Comparison of ENCODE assay signal across 25 mouse cellular contexts in the genomic region with DNA sequence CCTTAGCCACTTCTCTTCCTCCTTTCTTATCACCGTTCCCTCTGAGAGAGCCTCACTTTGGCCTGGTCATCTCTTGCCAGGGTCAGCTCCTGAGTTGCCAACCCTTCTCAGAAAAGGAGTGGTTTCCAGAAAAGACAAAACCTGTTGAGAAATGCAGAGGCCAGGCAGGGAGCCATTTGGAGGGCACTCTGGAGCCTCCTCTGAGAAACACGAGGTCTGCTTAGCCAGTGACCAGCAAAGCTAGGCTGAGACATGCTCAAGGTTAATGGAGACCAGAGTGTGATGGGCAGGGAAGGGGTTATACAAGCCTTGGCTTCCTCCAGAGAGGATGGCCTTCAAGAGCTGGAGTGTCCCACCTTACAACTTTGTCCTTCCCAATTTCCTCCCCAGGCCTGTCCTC.
DNase-seq lines count a peak whose midpoint lies in the region; ATAC-seq lines count a peak whose summit lies in the region.
"Had no signal": no experiment of that assay in that cellular context is flagged by ENCODE, and none has a peak within 500 bp of the region (broad histone marks: within the 10 kb centered on the region; RNA-seq: fewer than 3 reads in every experiment).

No protein-coding gene starts in this region.

- H3K36me3 ChIP-seq in heart, embryonic 13.5 days = no peaks in the 10 kb centered on the region
- H3K36me3 ChIP-seq: embryonic facial prominence, embryonic 12.5 days; embryonic facial prominence, embryonic 15.5 days; hindbrain, embryonic 10.5 days; hindbrain, embryonic 13.5 days had no signal

- ATAC-seq in heart, embryonic 13.5 days (ENCODE audit: extremely low read depth, insufficient number of reproducible peaks, low FRiP score, low TSS enrichment) = no peak
- ATAC-seq: activated CD4-positive, CD25-positive, alpha-beta regulatory T cell, adult 4 months; forebrain, embryonic 14.5 days; forebrain, postnatal 0 days; hindbrain, postnatal 0 days; inflammation-experienced regulatory T-cells, adult 6 months; intestine, embryonic 16.5 days had no signal

- no peaks in the 10 kb centered on the region for H3K27me3 ChIP-seq in heart, embryonic 13.5 days (replicated peaks)
- H3K27me3 ChIP-seq: embryonic facial prominence, embryonic 12.5 days; embryonic facial prominence, embryonic 15.5 days; hindbrain, embryonic 13.5 days had no signal

- intact Hi-C loops in heart, postnatal 10 days (cut with DNase I) = no loop called here
- intact Hi-C loops in left cerebral cortex, postnatal 25 days (cut with DNase I) = no loop called here

- H3K4me1 ChIP-seq in heart, embryonic 13.5 days = peaks cover 26% of the 10 kb centered on the region
- H3K4me1 ChIP-seq: embryonic facial prominence, embryonic 12.5 days; embryonic facial prominence, embryonic 15.5 days; hindbrain, embryonic 13.5 days had no signal

- no peak overlapping the region for H3K4me3 ChIP-seq in heart, embryonic 13.5 days
- H3K4me3 ChIP-seq: embryonic facial prominence, embryonic 12.5 days; embryonic facial prominence, embryonic 15.5 days; gastrocnemius, adult 2 months; hindbrain, embryonic 10.5 days; hindbrain, embryonic 13.5 days had no signal

- H3K4me2 ChIP-seq in heart, embryonic 13.5 days = no peak overlapping the region
- H3K4me2 ChIP-seq: embryonic facial prominence, embryonic 12.5 days; embryonic facial prominence, embryonic 15.5 days; hindbrain, embryonic 13.5 days had no signal

- DNase-seq in adrenal gland, adult 2 months = peak; percentile 65
- DNase-seq in adrenal gland, postnatal 4 days (ENCODE audit: low spot score in 2 of 2) = no peak
- no peak for DNase-seq in heart, postnatal 10 days
- peak; percentile 26 for DNase-seq in adrenal gland, postnatal 25 days
- no peak for DNase-seq in left cerebral cortex, postnatal 25 days (ENCODE audit: low spot score in 2 of 2)
- DNase-seq: cerebellum, adult 11 months; cerebellum, adult 2 months; cerebellum, adult 9-11 months; cerebellum, postnatal 25 days; forebrain, postnatal 0 days; gastrocnemius, adult 2 months; gastrocnemius, postnatal 14 days; heart, adult 11 months; heart, postnatal 36 days; kidney, adult 18-20 months had no signal

- H3K9ac ChIP-seq in heart, embryonic 13.5 days = no peak overlapping the region
- H3K9ac ChIP-seq: embryonic facial prominence, embryonic 12.5 days; embryonic facial prominence, embryonic 15.5 days; forebrain, postnatal 0 days; hindbrain, embryonic 13.5 days had no signal

- H3K27ac ChIP-seq in heart, embryonic 13.5 days (replicated peaks) = 0 out of 2 replicates have a peak overlapping the region, but pooled peaks have one; percentile 12
- H3K27ac ChIP-seq: embryonic facial prominence, embryonic 12.5 days; embryonic facial prominence, embryonic 15.5 days; gastrocnemius, adult 2 months; hindbrain, embryonic 10.5 days; hindbrain, embryonic 13.5 days; hindbrain, postnatal 0 days had no signal

- H3K9me3 ChIP-seq in heart, embryonic 13.5 days = no peaks in the 10 kb centered on the region
- H3K9me3 ChIP-seq: embryonic facial prominence, embryonic 12.5 days; embryonic facial prominence, embryonic 15.5 days; hindbrain, embryonic 10.5 days; hindbrain, embryonic 13.5 days had no signal

- 59% methylated on average over 2 of the region's 2 CpGs for WGBS in heart, embryonic 13.5 days

Comparison
In these comparisons a context has a peak if more than half of its experiments do, and no peak if none do; other contexts are left out.
1. DNase-seq: peak in adrenal gland, adult 2 months (single experiment) and adrenal gland, postnatal 25 days (single experiment); none in adrenal gland, postnatal 4 days (0 of 2), heart, postnatal 10 days (0 of 2) and left cerebral cortex, postnatal 25 days (0 of 2).